Mouse (Mus musculus): ENCODE measurements around the gene Vamp2. TPM values are rescaled to one million over a fixed set of nuclear protein-coding genes. Genes with fewer than 3 reads are reported as not detected.

Vamp2 gene
- total RNA-seq, 4 experiments from 2014 or later = 57.1 to 72.2 (median 68.6) TPM

DNA sequence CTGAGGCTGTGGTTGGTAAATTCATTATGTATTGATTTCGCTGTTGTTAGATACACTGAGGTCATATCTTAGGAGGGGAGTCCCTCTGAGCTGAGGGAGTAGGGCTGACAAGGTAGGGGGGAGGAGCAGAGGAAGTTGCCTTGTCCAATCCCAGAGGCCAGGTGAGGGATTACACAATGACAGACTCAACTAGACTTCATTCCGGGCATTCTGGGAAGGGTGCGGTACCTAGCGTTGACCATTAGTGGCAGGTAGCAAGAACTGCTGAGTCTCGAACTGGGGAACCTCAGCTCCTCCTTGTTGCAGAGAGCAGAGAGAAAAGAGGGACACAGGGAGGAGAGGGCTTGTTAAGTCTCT is 45.3 kb downstream of the Vamp2 start:
- DNase-seq (ENCODE audit: low spot score) = no peak

DNA sequence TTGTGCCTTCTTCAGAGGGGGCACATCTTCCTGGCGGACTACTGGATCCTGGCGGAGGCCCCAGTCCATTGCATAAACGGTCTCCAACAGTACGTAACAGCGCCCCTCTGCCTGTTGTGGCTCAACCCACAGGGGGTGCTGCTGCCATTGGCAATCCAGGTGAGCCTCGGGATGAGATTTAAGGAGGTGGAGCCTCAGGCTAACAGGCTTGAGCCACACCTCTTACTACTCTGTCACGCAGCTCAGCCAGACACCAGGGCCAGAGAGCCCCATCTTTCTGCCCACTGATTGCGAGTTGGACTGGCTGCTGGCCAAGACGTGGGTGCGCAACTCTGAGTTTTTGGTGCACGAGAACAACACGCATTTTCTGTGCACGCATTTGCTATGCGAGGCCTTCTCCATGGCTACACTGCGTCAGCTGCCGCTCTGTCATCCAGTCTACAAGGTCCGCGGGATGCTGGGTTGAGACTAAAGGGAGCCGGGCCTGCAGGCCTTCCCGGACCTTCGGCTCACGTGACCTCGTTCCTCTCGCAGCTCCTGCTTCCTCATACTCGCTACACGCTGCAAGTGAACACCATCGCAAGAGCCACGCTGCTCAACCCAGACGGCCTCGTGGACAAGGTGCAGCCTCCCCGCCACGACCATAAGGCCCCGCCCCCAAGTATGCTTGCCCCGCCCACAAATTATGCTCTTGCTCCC is 45.8 kb downstream of the Vamp2 start:
- no peak for DNase-seq (ENCODE audit: low spot score)

DNA sequence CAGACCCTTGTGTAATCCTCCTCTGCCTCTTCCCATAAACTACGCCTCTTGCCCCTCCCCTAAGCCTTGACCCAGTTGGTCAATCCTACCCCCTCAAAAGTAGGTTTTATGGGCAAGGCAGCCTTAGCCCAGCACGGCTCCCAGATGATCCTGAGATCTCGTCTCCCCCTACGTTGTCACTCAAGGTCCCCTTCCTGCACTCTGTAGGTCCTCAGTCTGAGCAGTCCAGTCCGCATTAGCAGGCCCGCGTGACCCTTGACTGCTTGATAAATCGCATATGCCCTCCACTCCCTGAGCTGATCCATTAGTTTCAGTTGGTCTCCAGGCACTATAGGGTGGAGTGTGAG is 46.3 kb downstream of the Vamp2 start:
- DNase-seq (ENCODE audit: low spot score) = no peak

DNA sequence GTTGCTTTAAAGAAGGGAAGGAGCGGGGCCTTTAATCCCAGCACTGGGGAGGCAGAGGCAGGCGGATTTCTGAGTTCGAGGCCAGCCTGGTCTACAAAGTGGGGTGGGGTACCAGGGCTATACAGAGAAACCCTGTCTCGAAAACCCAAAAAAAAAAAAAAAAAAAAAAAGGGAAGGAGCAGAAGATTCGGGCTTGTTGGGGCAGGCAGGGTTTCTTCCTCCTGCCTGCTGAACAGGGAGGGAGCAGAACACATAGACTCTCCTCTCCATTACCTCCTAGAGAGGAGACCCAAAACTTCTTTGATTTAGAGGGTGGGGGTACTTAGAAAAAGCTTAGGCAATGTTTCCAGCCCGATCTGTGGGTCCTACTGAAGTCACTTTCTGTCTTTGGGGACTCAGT is 47.1 kb downstream of the Vamp2 start:
- no peak for DNase-seq (ENCODE audit: low spot score)

Other genes starting within 250 kb of the Vamp2 start
- 10 to 100 TPM; 53.9 to 67.7 (median 65.2) TPM for gene Ndel1, start 216.6 kb upstream of the Vamp2 start, total RNA-seq (2022)
- gene Rnf222, start 199.9 kb upstream of the Vamp2 start, total RNA-seq (2022) = under 1 TPM in 3 of 4 experiments, not detected in 1; 0.11 to 0.28 (median 0.17) TPM
- gene Rpl26, start 186.9 kb upstream of the Vamp2 start, total RNA-seq (2022) = 100 to 1,000 TPM; 676 to 808 (median 721) TPM
- under 1 TPM in 1 of 4 experiments, not detected in 3; 0.44 TPM for gene Odf4, start 161.4 kb upstream of the Vamp2 start, total RNA-seq (2022)
- 10 to 100 TPM; 26.6 to 30.9 (median 30.1) TPM for gene Arhgef15, start 131.0 kb upstream of the Vamp2 start, total RNA-seq (2022)
- gene Slc25a35, start 120.4 kb upstream of the Vamp2 start, total RNA-seq (2022) = 1 to 10 TPM; 3.4 to 8.3 (median 6.3) TPM
- gene Rangrf, start 113.3 kb upstream of the Vamp2 start, total RNA-seq (2022) = 10 to 100 TPM; 81.3 to 98.3 (median 89.4) TPM
- gene Pfas, start 80.0 kb upstream of the Vamp2 start, total RNA-seq (2022) = 1 to 10 TPM; 4.5 to 8.2 (median 5.3) TPM
- 10 to 100 TPM; 13.0 to 19.5 (median 14.9) TPM for gene Ctc1, start 72.6 kb upstream of the Vamp2 start, total RNA-seq (2022)
- under 1 TPM in 2 of 4 experiments, not detected in 2; 0.33 to 0.75 TPM for gene Aurkb, start 42.8 kb upstream of the Vamp2 start, total RNA-seq (2022)
- gene Borcs6, start 28.8 kb upstream of the Vamp2 start, total RNA-seq (2022) = 10 to 100 TPM; 16.1 to 18.7 (median 17.1) TPM
- 1 to 10 TPM; 6.3 to 8.4 (median 7.5) TPM for gene Tmem107, start 17.7 kb upstream of the Vamp2 start, total RNA-seq (2022)
- 10 to 100 TPM; 33.3 to 81.2 (median 48.5) TPM for gene Per1, start 6.7 kb downstream of the Vamp2 start, total RNA-seq (2022)
- gene Hes7, start 31.9 kb downstream of the Vamp2 start, total RNA-seq (2022) = under 1 TPM in 1 of 4 experiments, not detected in 3; 0.12 TPM
- under 1 TPM; 0.16 to 0.60 (median 0.38) TPM for gene 9130213A22Rik, start 34.1 kb downstream of the Vamp2 start, total RNA-seq (2022)
- not detected for gene Aloxe3, start 37.4 kb downstream of the Vamp2 start, total RNA-seq (2022)
- not detected for gene Alox12b, start 68.5 kb downstream of the Vamp2 start, total RNA-seq (2022)
- gene Alox8, start 109.4 kb downstream of the Vamp2 start, total RNA-seq (2022) = 1 to 10 TPM in 3 of 4 experiments, under 1 TPM in 1; 0.89 to 1.8 (median 1.2) TPM
- 1 to 10 TPM; 1.7 to 2.5 (median 2.1) TPM for gene Gucy2e, start 148.5 kb downstream of the Vamp2 start, total RNA-seq (2022)
- 1 to 10 TPM; 1.8 to 5.1 (median 2.6) TPM for gene Cntrob, start 235.3 kb downstream of the Vamp2 start, total RNA-seq (2022)
- gene Trappc1, start 235.5 kb downstream of the Vamp2 start, total RNA-seq (2022) = 10 to 100 TPM; 46.5 to 50.6 (median 49.2) TPM
- under 1 TPM in 3 of 4 experiments, not detected in 1; 0.17 to 0.38 (median 0.27) TPM for gene Kcnab3, start 237.8 kb downstream of the Vamp2 start, total RNA-seq (2022)